Comparison of ENCODE assay signal across 8 mouse cellular contexts in the genomic region with DNA sequence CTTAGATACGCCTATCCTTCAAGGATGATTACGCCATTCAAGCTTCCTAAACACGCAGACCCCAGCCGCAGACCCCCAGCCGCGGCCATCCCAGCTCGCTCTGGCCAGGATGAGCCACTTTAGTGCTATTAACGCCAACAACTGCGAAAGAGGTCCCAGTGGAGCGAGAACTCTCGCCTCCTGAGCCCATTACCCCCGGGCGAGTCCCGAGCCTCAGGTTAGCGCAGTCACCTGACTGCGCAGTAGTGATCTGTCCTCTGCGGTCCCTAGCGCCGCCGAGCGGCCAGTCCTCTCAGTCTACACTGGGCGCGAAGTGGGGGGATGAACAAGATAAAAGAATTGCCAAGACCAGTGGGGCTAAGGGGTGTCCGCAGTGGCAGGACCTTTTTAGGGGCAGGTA. TPM values are rescaled to one million over a fixed set of nuclear protein-coding genes. Genes with fewer than 3 reads are reported as not detected.
A peak's percentile ranks its signal among the peaks of the same experiment; 100 is the strongest.
DNase-seq lines count a peak whose midpoint lies in the region; ATAC-seq and TF ChIP-seq lines count a peak whose summit lies in the region.

No protein-coding gene starts in this region.

- no peaks in the 10 kb centered on the region for H3K36me3 ChIP-seq in ES-Bruce4 (ENCODE audit: control insufficient read depth, insufficient read depth, low read length, poor library complexity, severe bottlenecking)
- peaks cover 20% of the 10 kb centered on the region for H3K36me3 ChIP-seq in forebrain, embryonic 13.5 days (ENCODE audit: poor library complexity, severe bottlenecking)
- H3K36me3 ChIP-seq in lung, embryonic 16.5 days (ENCODE audit: control insufficient read depth, insufficient read depth, low read length) = peaks cover 5% of the 10 kb centered on the region; the same call in 1 of the 2 replicates

- no peak for TF ChIP-seq POLR2A in ES-Bruce4 (IDR thresholded peaks at IDR 0.05; ENCODE audit: insufficient read depth, low read length)

- H3K9ac ChIP-seq in ES-Bruce4 (ENCODE audit: low read depth, poor library complexity, severe bottlenecking) = peak overlapping the region; percentile 63
- peak overlapping the region; percentile 50; the same call in 1 of the 2 replicates for H3K9ac ChIP-seq in forebrain, embryonic 13.5 days
- H3K9ac ChIP-seq in lung, embryonic 16.5 days (ENCODE audit: low read length) = peak overlapping the region; percentile 53

- TF ChIP-seq CTCF in ES-Bruce4 (IDR thresholded peaks at IDR 0.05; ENCODE audit: low read depth, low read length) = peak; percentile 77
- peak; percentile 82 for TF ChIP-seq CTCF in layer of hippocampus, adult 2 months (conservative IDR thresholded peaks at IDR 0.05)

- H3K4me2 ChIP-seq in forebrain, embryonic 13.5 days = peak overlapping the region; percentile 62
- H3K4me2 ChIP-seq in lung, embryonic 16.5 days (ENCODE audit: low read depth, low read length) = peak overlapping the region; percentile 69

- H3K4me3 ChIP-seq in ES-Bruce4 (ENCODE audit: low read depth, low read length) = peak overlapping the region; percentile 85
- H3K4me3 ChIP-seq in forebrain, embryonic 13.5 days = peak overlapping the region; percentile 33
- H3K4me3 ChIP-seq in layer of hippocampus, adult 2 months = peak overlapping the region; percentile 58
- peak overlapping the region; percentile 40 for H3K4me3 ChIP-seq in lung, embryonic 16.5 days (ENCODE audit: low read length)

- no peaks in the 10 kb centered on the region for H3K27me3 ChIP-seq in ES-Bruce4 (ENCODE audit: control insufficient read depth, insufficient read depth, low read length, poor library complexity, severe bottlenecking)
- H3K27me3 ChIP-seq in forebrain, embryonic 13.5 days = peaks cover 9% of the 10 kb centered on the region
- no peaks in the 10 kb centered on the region; the same call in 1 of the 2 replicates for H3K27me3 ChIP-seq in lung, embryonic 16.5 days (ENCODE audit: control insufficient read depth, insufficient read depth, low read depth, low read length)

- WGBS in forebrain, embryonic 13.5 days = under 1% methylated on average over 24 of the region's 24 CpGs
- WGBS in lung, embryonic 16.5 days = 4% methylated on average over 24 of the region's 24 CpGs

- H3K27ac ChIP-seq in ES-Bruce4 (ENCODE audit: insufficient read depth, low read length) = no peak overlapping the region
- no peak overlapping the region for H3K27ac ChIP-seq in forebrain, embryonic 13.5 days
- peak overlapping the region; percentile 97 for H3K27ac ChIP-seq in layer of hippocampus, adult 2 months
- H3K27ac ChIP-seq in lung, embryonic 16.5 days (ENCODE audit: low read length) = no peak overlapping the region

- no peaks in the 10 kb centered on the region for H3K4me1 ChIP-seq in ES-Bruce4 (ENCODE audit: control insufficient read depth, insufficient read depth, low read length)
- peaks cover 26% of the 10 kb centered on the region for H3K4me1 ChIP-seq in forebrain, embryonic 13.5 days
- peaks cover 12% of the 10 kb centered on the region for H3K4me1 ChIP-seq in lung, embryonic 16.5 days (replicated peaks; ENCODE audit: control insufficient read depth, insufficient read depth, low read length)

- peak; percentile 87 for DNase-seq in cerebellum, adult 11 months
- DNase-seq in heart, postnatal 25 days (ENCODE audit: low spot score) = peak; percentile 49
- DNase-seq in layer of hippocampus, adult 2 months (ENCODE audit: low spot score in 2 of 2) = peak; percentile 65 to 71
- DNase-seq in thymus, postnatal 0 days (ENCODE audit: low spot score) = peak; percentile 35

- intact Hi-C loops in heart, postnatal 25 days (cut with DNase I) = loop anchor here (5.0 kb wide), 1 partner anchor 36 kb away; a partner anchor contains a TSS

- no peak for TF ChIP-seq EP300 in ES-Bruce4 (IDR thresholded peaks at IDR 0.05; ENCODE audit: insufficient read depth, low read depth, low read length)

- no peaks in the 10 kb centered on the region for H3K9me3 ChIP-seq in ES-Bruce4 (replicated peaks; ENCODE audit: control insufficient read depth, insufficient read depth, low read length, poor library complexity, severe bottlenecking)
- H3K9me3 ChIP-seq in forebrain, embryonic 13.5 days (replicated peaks) = no peaks in the 10 kb centered on the region
- no peaks in the 10 kb centered on the region for H3K9me3 ChIP-seq in lung, embryonic 16.5 days (ENCODE audit: control insufficient read depth, low read length)

- ATAC-seq in forebrain, embryonic 13.5 days = peak; percentile 39; the same call in 1 of the 2 replicates
- ATAC-seq in lung, embryonic 16.5 days (ENCODE audit: low read depth) = peak; percentile 51; the same call in 1 of the 2 replicates
- peak; percentile 58 for ATAC-seq in neutrophil, adult 5-6 weeks (ENCODE audit: extremely low read depth, insufficient number of reproducible peaks, low FRiP score, poor library complexity, severe bottlenecking)

RNA-seq across cellular contexts. Expression of a gene that starts 8.3 kb away (rescaled TPM):
- 11.6 and 17.0 TPM in 2 replicates for polyA plus RNA-seq in ES-Bruce4 (2011; ENCODE audit: insufficient read depth, insufficient read length, low read depth, missing spikeins)
- 13.7 and 20.2 TPM in 2 replicates for polyA plus RNA-seq in forebrain, embryonic 13.5 days (2015; fragmentation: Nextera tagmentation; extraction: Ambion mirVana)
- total RNA-seq in heart, postnatal 25 days (2021) = 1 to 10 TPM; 5.0 to 5.2 TPM
- 1,000 to 10,000 TPM; 1,274 to 1,381 TPM for total RNA-seq in layer of hippocampus, adult 2 months (2021)
- 5.7 and 5.9 TPM in 2 replicates for polyA plus RNA-seq in lung, embryonic 16.5 days (2015; fragmentation: Nextera tagmentation; extraction: Ambion mirVana)
- total RNA-seq in neutrophil, adult 5-6 weeks (2017) = not detected in 2 replicates
- polyA plus RNA-seq in thymus, postnatal 0 days (2015; fragmentation: Nextera tagmentation; extraction: Ambion mirVana) = 0.69 and 0.83 TPM in 2 replicates

RNA-seq across cellular contexts. Expression of a gene that starts 9.3 kb away (rescaled TPM):
- polyA plus RNA-seq in ES-Bruce4 (2011; ENCODE audit: insufficient read depth, insufficient read length, low read depth, missing spikeins) = 34.3 and 38.7 TPM in 2 replicates
- polyA plus RNA-seq in forebrain, embryonic 13.5 days (2015; fragmentation: Nextera tagmentation; extraction: Ambion mirVana) = 49.0 and 52.4 TPM in 2 replicates
- 10 to 100 TPM; 25.6 to 32.2 TPM for total RNA-seq in heart, postnatal 25 days (2021)
- 10 to 100 TPM; 75.3 to 92.7 TPM for total RNA-seq in layer of hippocampus, adult 2 months (2021)
- 46.1 and 50.7 TPM in 2 replicates for polyA plus RNA-seq in lung, embryonic 16.5 days (2015; fragmentation: Nextera tagmentation; extraction: Ambion mirVana)
- 120 and 134 TPM in 2 replicates for total RNA-seq in neutrophil, adult 5-6 weeks (2017)
- polyA plus RNA-seq in thymus, postnatal 0 days (2015; fragmentation: Nextera tagmentation; extraction: Ambion mirVana) = 30.5 and 37.6 TPM in 2 replicates

RNA-seq across cellular contexts. Expression of a gene that starts 20.3 kb away (rescaled TPM):
- 25.7 and 30.5 TPM in 2 replicates for polyA plus RNA-seq in ES-Bruce4 (2011; ENCODE audit: insufficient read depth, insufficient read length, low read depth, missing spikeins)
- 59.6 and 60.4 TPM in 2 replicates for polyA plus RNA-seq in forebrain, embryonic 13.5 days (2015; fragmentation: Nextera tagmentation; extraction: Ambion mirVana)
- total RNA-seq in heart, postnatal 25 days (2021) = 10 to 100 TPM; 47.7 to 49.6 TPM
- 100 to 1,000 TPM; 160 to 170 TPM for total RNA-seq in layer of hippocampus, adult 2 months (2021)
- 34.0 and 36.4 TPM in 2 replicates for polyA plus RNA-seq in lung, embryonic 16.5 days (2015; fragmentation: Nextera tagmentation; extraction: Ambion mirVana)
- 31.8 and 39.5 TPM in 2 replicates for total RNA-seq in neutrophil, adult 5-6 weeks (2017)
- polyA plus RNA-seq in thymus, postnatal 0 days (2015; fragmentation: Nextera tagmentation; extraction: Ambion mirVana) = 66.9 and 77.3 TPM in 2 replicates

RNA-seq across cellular contexts. Expression of a gene that starts 26.6 kb away (rescaled TPM):
- polyA plus RNA-seq in ES-Bruce4 (2011; ENCODE audit: insufficient read depth, insufficient read length, low read depth, missing spikeins) = not detected in 2 replicates
- polyA plus RNA-seq in forebrain, embryonic 13.5 days (2015; fragmentation: Nextera tagmentation; extraction: Ambion mirVana) = 0.20 TPM in 1 of 2 replicates, not detected in the other
- total RNA-seq in heart, postnatal 25 days (2021) = 1 to 10 TPM; 3.1 to 3.6 TPM
- total RNA-seq in layer of hippocampus, adult 2 months (2021) = under 1 TPM in 1 of 2 experiments, not detected in 1; 0.69 TPM
- 1.8 and 5.6 TPM in 2 replicates for polyA plus RNA-seq in lung, embryonic 16.5 days (2015; fragmentation: Nextera tagmentation; extraction: Ambion mirVana)
- total RNA-seq in neutrophil, adult 5-6 weeks (2017) = 246 and 252 TPM in 2 replicates
- 4.3 and 6.3 TPM in 2 replicates for polyA plus RNA-seq in thymus, postnatal 0 days (2015; fragmentation: Nextera tagmentation; extraction: Ambion mirVana)

RNA-seq across cellular contexts. Expression of a gene that starts 34.3 kb away (rescaled TPM):
- polyA plus RNA-seq in ES-Bruce4 (2011; ENCODE audit: insufficient read depth, insufficient read length, low read depth, missing spikeins) = 18.1 and 22.2 TPM in 2 replicates
- polyA plus RNA-seq in forebrain, embryonic 13.5 days (2015; fragmentation: Nextera tagmentation; extraction: Ambion mirVana) = 28.5 and 30.1 TPM in 2 replicates
- total RNA-seq in heart, postnatal 25 days (2021) = 10 to 100 TPM; 78.1 to 81.2 TPM
- 10 to 100 TPM; 33.8 to 35.5 TPM for total RNA-seq in layer of hippocampus, adult 2 months (2021)
- polyA plus RNA-seq in lung, embryonic 16.5 days (2015; fragmentation: Nextera tagmentation; extraction: Ambion mirVana) = 20.6 and 23.9 TPM in 2 replicates
- 2.9 and 4.1 TPM in 2 replicates for total RNA-seq in neutrophil, adult 5-6 weeks (2017)
- 17.8 and 18.5 TPM in 2 replicates for polyA plus RNA-seq in thymus, postnatal 0 days (2015; fragmentation: Nextera tagmentation; extraction: Ambion mirVana)

Comparison
In these comparisons a context has a peak if more than half of its experiments do, and no peak if none do; other contexts are left out.
1. H3K4me3 ChIP-seq: peak in every context shown above with its lines; median percentile 85 in ES-Bruce4; 58 in layer of hippocampus, adult 2 months; 40 in lung, embryonic 16.5 days; 33 in forebrain, embryonic 13.5 days.
2. DNase-seq: peak in every context shown above with its lines; median percentile 87 in cerebellum, adult 11 months; 68 in layer of hippocampus, adult 2 months; 49 in heart, postnatal 25 days; 35 in thymus, postnatal 0 days.